Comparison of ENCODE assay signal across 7 mouse cellular contexts in the genomic region with DNA sequence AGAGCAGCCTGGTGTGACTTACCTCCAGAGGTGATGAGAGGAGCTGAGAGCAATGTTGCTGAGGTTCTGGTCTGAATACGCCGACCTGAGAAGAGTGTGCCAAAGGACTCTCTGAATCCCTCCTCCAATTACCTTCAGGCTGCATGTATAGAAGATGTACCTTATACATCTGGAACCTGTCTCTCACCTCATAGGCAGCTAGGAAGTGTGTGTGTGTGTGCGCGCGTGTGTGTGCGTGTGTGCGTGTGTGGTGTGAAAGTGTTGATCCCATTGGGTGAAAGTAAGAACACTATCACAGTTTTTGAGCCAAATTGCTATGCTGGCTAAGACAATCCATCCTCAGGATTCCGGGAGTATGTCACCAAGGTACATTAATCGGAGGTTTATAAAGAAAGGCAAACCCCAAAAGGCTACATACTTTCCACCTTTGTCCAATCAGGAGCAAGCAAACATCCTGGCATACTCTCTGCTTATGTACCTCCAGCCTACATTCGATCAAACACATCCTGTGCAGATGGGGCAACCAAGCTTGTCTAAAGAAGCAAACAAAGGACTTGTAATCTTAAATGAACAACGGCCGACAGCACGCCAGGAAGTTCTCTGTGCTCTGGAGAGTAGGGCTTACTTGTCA. TPM values are rescaled to one million over a fixed set of nuclear protein-coding genes. Genes with fewer than 3 reads are reported as not detected.
A peak's percentile ranks its signal among the peaks of the same experiment; 100 is the strongest.
DNase-seq lines count a peak whose midpoint lies in the region; ATAC-seq and TF ChIP-seq lines count a peak whose summit lies in the region.

A gene (minus strand): TSS at position 508 of the 631 bp plus-strand sequence.

- peak; percentile 91 for DNase-seq in CD4-positive helper T cell, adult 2 months (ENCODE audit: low read depth, low spot score)
- DNase-seq in T-cell, adult 2 months (ENCODE audit: low spot score), result peak; percentile 86
- no peak for DNase-seq in gastrocnemius, adult 8-10 months (ENCODE audit: low spot score in 2 of 2)
- DNase-seq in liver, postnatal 0 days, result no peak
- no peak for DNase-seq in c-Kit-positive CD71-positive TER-119-positive erythroid progenitor cells, embryonic 14.5 days (ENCODE audit: low spot score)

- no peaks in the 10 kb centered on the region for H3K36me3 ChIP-seq in hindbrain, embryonic 16.5 days (ENCODE audit: control insufficient read depth, insufficient read depth, low read length)
- no peaks in the 10 kb centered on the region; the same call in 1 of the 2 replicates for H3K36me3 ChIP-seq in liver, postnatal 0 days (replicated peaks; ENCODE audit: insufficient read depth, low read length)
- H3K36me3 ChIP-seq in stomach, embryonic 15.5 days, result no peaks in the 10 kb centered on the region

- no peaks in the 10 kb centered on the region for H3K9me3 ChIP-seq in hindbrain, embryonic 16.5 days (ENCODE audit: control insufficient read depth, low read length)
- no peaks in the 10 kb centered on the region for H3K9me3 ChIP-seq in liver, postnatal 0 days (ENCODE audit: low read length)
- no peaks in the 10 kb centered on the region for H3K9me3 ChIP-seq in stomach, embryonic 15.5 days

- no peak for TF ChIP-seq EP300 in liver, postnatal 0 days (IDR thresholded peaks at IDR 0.05; ENCODE audit: low read depth)

- 84% methylated on average over 13 of the region's 13 CpGs for WGBS in hindbrain, embryonic 16.5 days
- 40% methylated on average over 13 of the region's 13 CpGs for WGBS in liver, postnatal 0 days (ENCODE audit: insufficient replicate concordance)
- WGBS in stomach, embryonic 15.5 days, result 65% methylated on average over 13 of the region's 13 CpGs

- no peaks in the 10 kb centered on the region for H3K27me3 ChIP-seq in hindbrain, embryonic 16.5 days (replicated peaks; ENCODE audit: control insufficient read depth, insufficient read depth, low read length)
- no peaks in the 10 kb centered on the region for H3K27me3 ChIP-seq in liver, postnatal 0 days (ENCODE audit: insufficient read depth, low read length)
- no peaks in the 10 kb centered on the region for H3K27me3 ChIP-seq in stomach, embryonic 15.5 days (replicated peaks)

- H3K4me1 ChIP-seq in hindbrain, embryonic 16.5 days (ENCODE audit: control insufficient read depth, insufficient read depth, low read depth, low read length), result no peaks in the 10 kb centered on the region
- H3K4me1 ChIP-seq in liver, postnatal 0 days (ENCODE audit: insufficient read depth), result peaks cover 17% of the 10 kb centered on the region
- H3K4me1 ChIP-seq in stomach, embryonic 15.5 days, result no peaks in the 10 kb centered on the region; the same call in 1 of the 2 replicates

- no peak within 1 kb of the TSS for H3K27ac ChIP-seq in hindbrain, embryonic 16.5 days (ENCODE audit: low read depth, low read length)
- peak within 1 kb of the TSS; percentile 82 for H3K27ac ChIP-seq in liver, postnatal 0 days (ENCODE audit: low read depth)
- no peak within 1 kb of the TSS for H3K27ac ChIP-seq in stomach, embryonic 15.5 days

- no peak for ATAC-seq in hindbrain, embryonic 16.5 days
- peak; percentile 72 for ATAC-seq in liver, postnatal 0 days
- no peak for ATAC-seq in stomach, embryonic 15.5 days (ENCODE audit: insufficient read depth, low FRiP score, low read depth)

- TF ChIP-seq CTCF in liver, postnatal 0 days (IDR thresholded peaks at IDR 0.05; ENCODE audit: low read depth), result no peak

- H3K9ac ChIP-seq in hindbrain, embryonic 16.5 days (ENCODE audit: low read depth, low read length), result no peak within 1 kb of the TSS
- peak within 1 kb of the TSS; percentile 10 for H3K9ac ChIP-seq in liver, postnatal 0 days (replicated peaks)
- H3K9ac ChIP-seq in stomach, embryonic 15.5 days, result no peak within 1 kb of the TSS

- H3K4me2 ChIP-seq in hindbrain, embryonic 16.5 days (ENCODE audit: low read length), result no peak within 1 kb of the TSS
- H3K4me2 ChIP-seq in liver, postnatal 0 days (ENCODE audit: low read depth, low read length), result peak within 1 kb of the TSS; percentile 56
- no peak within 1 kb of the TSS for H3K4me2 ChIP-seq in stomach, embryonic 15.5 days

- no peak within 1 kb of the TSS for H3K4me3 ChIP-seq in hindbrain, embryonic 16.5 days (ENCODE audit: low read length)
- peak within 1 kb of the TSS; percentile 33 for H3K4me3 ChIP-seq in liver, postnatal 0 days (ENCODE audit: low read depth, low read length)
- H3K4me3 ChIP-seq in stomach, embryonic 15.5 days (replicated peaks), result no peak within 1 kb of the TSS

RNA-seq across cellular contexts. Expression of the gene that starts here (rescaled TPM):
- 10 to 100 TPM; 25.4 to 30.9 (median 26.7) TPM for total RNA-seq in gastrocnemius, adult 8-10 months (2022)
- polyA plus RNA-seq in hindbrain, embryonic 16.5 days (2015; fragmentation: Nextera tagmentation; extraction: Ambion mirVana), result 16.4 and 21.0 TPM in 2 replicates
- 9.2 TPM in 2 replicates for polyA plus RNA-seq in liver, postnatal 0 days (2015; fragmentation: Nextera tagmentation; extraction: Ambion mirVana)
- 44.6 and 48.5 TPM in 2 replicates for polyA plus RNA-seq in stomach, embryonic 15.5 days (2015; fragmentation: Nextera tagmentation; extraction: Ambion mirVana)

Comparison
In these comparisons a context has a peak if more than half of its experiments do, and no peak if none do; other contexts are left out.
1. DNase-seq: peak in CD4-positive helper T cell, adult 2 months (single experiment) and T-cell, adult 2 months (single experiment); none in gastrocnemius, adult 8-10 months (0 of 2), liver, postnatal 0 days (single experiment) and c-Kit-positive CD71-positive TER-119-positive erythroid progenitor cells, embryonic 14.5 days (single experiment).